Mouse (Mus musculus) mesoderm, embryonic 11.5 days (tissue): Measurements from ENCODE around the gene Snx14.

Experiments
- DNase-seq: peaks from one replicate; pipeline ENCODE4 v3.0.0-alpha.2; 2012; ENCODE audit warnings: low read depth, low spot score

The Snx14 gene

GRCm38 (mm10) chr9:88380542-88380941, 58.2 kb downstream of the Snx14 start:
- DNase-seq = no peak

GRCm38 (mm10) chr9:88380076-88380475, 58.7 kb downstream of the Snx14 start:
- DNase-seq = no peak

- no peak for DNase-seq
Observed at GRCm38 (mm10) chr9:88379057-88379456, 59.7 kb downstream of the Snx14 start.

- DNase-seq = no peak
Observed at GRCm38 (mm10) chr9:88377483-88377882, 61.3 kb downstream of the Snx14 start.

- DNase-seq = peak; percentile 22
Observed at GRCm38 (mm10) chr9:88373001-88373400, 65.8 kb downstream of the Snx14 start.

- no peak for DNase-seq
Observed at GRCm38 (mm10) chr9:88371201-88371600, 67.6 kb downstream of the Snx14 start.

- no peak for DNase-seq
Observed at GRCm38 (mm10) chr9:88369666-88370065, 69.1 kb downstream of the Snx14 start.

- no peak for DNase-seq
Observed at GRCm38 (mm10) chr9:88368476-88368875, 70.3 kb downstream of the Snx14 start.

GRCm38 (mm10) chr9:88367751-88368150, 71.0 kb downstream of the Snx14 start:
- DNase-seq = no peak

- DNase-seq = no peak
Observed at GRCm38 (mm10) chr9:88367322-88367721, 71.4 kb downstream of the Snx14 start.

GRCm38 (mm10) chr9:88366819-88367218, 71.9 kb downstream of the Snx14 start:
- no peak for DNase-seq

GRCm38 (mm10) chr9:88366308-88366707, 72.5 kb downstream of the Snx14 start:
- no peak for DNase-seq

- DNase-seq = no peak
Observed at GRCm38 (mm10) chr9:88363102-88363501, 75.7 kb downstream of the Snx14 start.

GRCm38 (mm10) chr9:88362055-88362850, 76.5 kb downstream of the Snx14 start:
- DNase-seq = no peak

GRCm38 (mm10) chr9:88361211-88361909, 77.4 kb downstream of the Snx14 start:
- DNase-seq = no peak

- no peak for DNase-seq
Observed at GRCm38 (mm10) chr9:88359140-88359539, 79.6 kb downstream of the Snx14 start.

- DNase-seq = no peak
Observed at GRCm38 (mm10) chr9:88357173-88357572, 81.6 kb downstream of the Snx14 start.

- DNase-seq = no peak
Observed at GRCm38 (mm10) chr9:88353459-88353858, 85.3 kb downstream of the Snx14 start.

- DNase-seq = peak; percentile 18
Observed at GRCm38 (mm10) chr9:88352741-88353140, 86.0 kb downstream of the Snx14 start.

- no peak for DNase-seq
Observed at GRCm38 (mm10) chr9:88351163-88351562, 87.6 kb downstream of the Snx14 start.

GRCm38 (mm10) chr9:88350317-88350716, 88.4 kb downstream of the Snx14 start:
- DNase-seq = no peak

- DNase-seq = no peak
Observed at GRCm38 (mm10) chr9:88348623-88349022, 90.1 kb downstream of the Snx14 start.

GRCm38 (mm10) chr9:88346857-88347256, 91.9 kb downstream of the Snx14 start:
- no peak for DNase-seq
